Mouse (Mus musculus) ES-Bruce4 (cell line): ENCODE measurements around the gene Rnd1. TPM values are rescaled to one million over a fixed set of nuclear protein-coding genes. Genes with fewer than 3 reads are reported as not detected.

ENCODE experiments used
- H3K27ac ChIP-seq: 2 replicates; pipeline ENCODE4 v1.5.1; 2012; ENCODE audit warnings: low read length, inconsistent platforms; ENCODE audit not compliant: insufficient read depth
- H3K27me3 ChIP-seq: 2 replicates; pipeline ENCODE4 v1.6.1; 2012; ENCODE audit warnings: mild to moderate bottlenecking, low read length, inconsistent platforms; ENCODE audit not compliant: control insufficient read depth, poor library complexity, insufficient read depth, severe bottlenecking
- H3K36me3 ChIP-seq: 2 replicates; pipeline ENCODE4 v1.6.1; 2012; ENCODE audit warnings: inconsistent platforms, mild to moderate bottlenecking, low read length, moderate library complexity; ENCODE audit not compliant: control insufficient read depth, poor library complexity, insufficient read depth, severe bottlenecking
- H3K4me1 ChIP-seq: one replicate; pipeline ENCODE4 v1.8.1; 2011; ENCODE audit warnings: low read length; ENCODE audit not compliant: control insufficient read depth, insufficient read depth
- H3K4me3 ChIP-seq: 2 replicates; pipeline ENCODE4 v1.5.1; 2011; ENCODE audit warnings: low read depth, mild to moderate bottlenecking, low read length
- H3K9ac ChIP-seq: 2 replicates; pipeline ENCODE4 v1.6.1; 2012; ENCODE audit warnings: low read depth, mild to moderate bottlenecking, inconsistent platforms; ENCODE audit not compliant: poor library complexity, severe bottlenecking
- H3K9me3 ChIP-seq: replicated peaks from 2 replicates; pipeline ENCODE4 v1.6.1; 2012; ENCODE audit warnings: mild to moderate bottlenecking, low read length, inconsistent platforms; ENCODE audit not compliant: control insufficient read depth, poor library complexity, insufficient read depth, severe bottlenecking
- CTCF ChIP-seq: IDR thresholded peaks from one replicate; pipeline ENCODE4 v1.8.1; 2011; ENCODE audit warnings: low read depth, low read length
- EP300 ChIP-seq: IDR thresholded peaks from 2 replicates; pipeline ENCODE4 v1.6.1; 2011; ENCODE audit warnings: low read depth, low read length; ENCODE audit not compliant: insufficient read depth
- POLR2A ChIP-seq: IDR thresholded peaks from one replicate; pipeline ENCODE4 v1.8.1; 2011; ENCODE audit warnings: low read length; ENCODE audit not compliant: insufficient read depth
- polyA plus RNA-seq: library from polyadenylated mRNA; stranded (reverse); fragments of >200 nt; gene quantifications from 2 replicates; pipeline ENCODE4 v1.2.4, GENCODE M21; 2011; ENCODE audit warnings: low read depth; ENCODE audit not compliant: missing spikeins, insufficient read depth, insufficient read length

The Rnd1 gene
- 3.4 and 3.7 TPM in 2 replicates for polyA plus RNA-seq

- Histone ChIP-seq H3K4me1 (no peaks in the 10 kb centered on the region), H3K4me3 (peak within 1 kb of the TSS; percentile 64), H3K9me3 (no peaks in the 10 kb centered on the region), H3K27ac (no peak within 1 kb of the TSS), H3K27me3 (peaks cover 2% of the 10 kb centered on the region; the same call in 1 of the 2 replicates), H3K36me3 (no peaks in the 10 kb centered on the region), H3K9ac (0 out of 2 replicates have a peak within 1 kb of the TSS, but pooled peaks have one; percentile 6)
- TF ChIP-seq POLR2A (peak; percentile 81), CTCF (no peak), EP300 (0 out of 2 replicates have a peak, but pooled peaks have one; percentile 8)
Observed at GRCm38 (mm10) chr15:98676940-98677728, at the start of gene Rnd1. Gene Rnd1 (minus strand): TSS chr15:98677461.

- H3K4me3 ChIP-seq: peak overlapping the region; percentile 80
- H3K27ac ChIP-seq: no peak overlapping the region
- H3K36me3 ChIP-seq: no peaks in the 10 kb centered on the region
- H3K27me3 ChIP-seq: no peaks in the 10 kb centered on the region
- no peaks in the 10 kb centered on the region for H3K9me3 ChIP-seq
- H3K9ac ChIP-seq: peak overlapping the region; percentile 60
- peaks cover 1% of the 10 kb centered on the region for H3K4me1 ChIP-seq
- TF ChIP-seq POLR2A: no peak
- TF ChIP-seq CTCF: no peak
- TF ChIP-seq EP300: no peak
Observed at GRCm38 (mm10) chr15:98726746-98727145, 49.5 kb upstream of the Rnd1 start.

GRCm38 (mm10) chr15:98726079-98726478 is 48.8 kb upstream of the Rnd1 start:
- Histone ChIP-seq H3K9me3 (no peaks in the 10 kb centered on the region), H3K27me3 (no peaks in the 10 kb centered on the region), H3K4me1 (peaks cover 1% of the 10 kb centered on the region), H3K9ac (no peak overlapping the region), H3K36me3 (no peaks in the 10 kb centered on the region), H3K27ac (no peak overlapping the region), H3K4me3 (no peak overlapping the region)
- TF ChIP-seq CTCF: no peak
- no peak for TF ChIP-seq EP300
- no peak for TF ChIP-seq POLR2A

- Histone ChIP-seq H3K4me3 (no peak overlapping the region), H3K27me3 (no peaks in the 10 kb centered on the region), H3K9me3 (no peaks in the 10 kb centered on the region), H3K36me3 (no peaks in the 10 kb centered on the region), H3K4me1 (peaks cover 1% of the 10 kb centered on the region), H3K27ac (no peak overlapping the region), H3K9ac (no peak overlapping the region)
- TF ChIP-seq POLR2A: no peak
Observed at GRCm38 (mm10) chr15:98724441-98724840, 47.2 kb upstream of the Rnd1 start.

- TF ChIP-seq POLR2A (no peak), CTCF (no peak), EP300 (no peak)
- Histone ChIP-seq H3K36me3 (no peaks in the 10 kb centered on the region), H3K9me3 (no peaks in the 10 kb centered on the region), H3K4me1 (peaks cover 1% of the 10 kb centered on the region), H3K9ac (no peak overlapping the region), H3K27me3 (no peaks in the 10 kb centered on the region), H3K27ac (no peak overlapping the region), H3K4me3 (no peak overlapping the region)
Observed at GRCm38 (mm10) chr15:98722854-98723253, 45.6 kb upstream of the Rnd1 start.

- H3K9ac ChIP-seq: no peak overlapping the region
- TF ChIP-seq POLR2A (no peak), EP300 (no peak), CTCF (no peak)
- no peak overlapping the region for H3K27ac ChIP-seq
- H3K4me3 ChIP-seq: no peak overlapping the region
- no peaks in the 10 kb centered on the region for H3K36me3 ChIP-seq
- no peaks in the 10 kb centered on the region for H3K27me3 ChIP-seq
- no peaks in the 10 kb centered on the region for H3K9me3 ChIP-seq
- peaks cover 1% of the 10 kb centered on the region for H3K4me1 ChIP-seq
Observed at GRCm38 (mm10) chr15:98722191-98722590, 44.9 kb upstream of the Rnd1 start.
